30 mouse cellular contexts compared by ENCODE assay signal in the genomic region with DNA sequence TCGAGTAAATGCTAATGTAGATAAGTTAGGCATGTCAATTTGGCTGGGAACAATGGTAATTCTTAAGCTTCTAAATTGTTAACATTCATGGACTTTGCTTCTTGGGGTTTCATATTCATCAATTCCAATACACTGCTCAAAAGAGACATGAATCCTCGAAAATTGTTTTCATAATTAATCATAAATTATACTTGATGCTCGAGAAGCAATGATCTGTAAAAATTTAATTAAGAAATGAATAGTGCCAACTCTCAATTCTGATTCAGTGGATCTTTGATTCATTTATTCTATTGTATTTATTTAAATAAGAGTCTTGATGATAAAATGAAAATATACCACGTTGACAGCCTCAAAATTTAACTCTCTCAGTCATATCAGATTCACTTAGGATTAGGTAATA.
"Had no signal": no experiment of that assay in that cellular context is flagged by ENCODE, and none has a peak within 500 bp of the region (broad histone marks: within the 10 kb centered on the region; RNA-seq: fewer than 3 reads in every experiment).

No protein-coding gene starts in this region.

- H3K27ac ChIP-seq: left cerebral cortex, adult 2 months; limb, embryonic 10.5 days; limb, embryonic 12.5 days; limb, embryonic 13.5 days; limb, embryonic 15.5 days; liver, embryonic 12.5 days; liver, embryonic 13.5 days; liver, embryonic 14.5 days; liver, embryonic 15.5 days; lung, embryonic 15.5 days; macrophage; midbrain, embryonic 10.5 days; midbrain, embryonic 12.5 days; midbrain, embryonic 13.5 days; midbrain, embryonic 15.5 days had no signal

- H3K4me3 ChIP-seq: left cerebral cortex, adult 2 months; limb, embryonic 10.5 days; limb, embryonic 12.5 days; limb, embryonic 13.5 days; limb, embryonic 15.5 days; liver, embryonic 12.5 days; liver, embryonic 13.5 days; liver, embryonic 15.5 days; lung, embryonic 15.5 days; megakaryocyte, embryonic 14.5 days; midbrain, embryonic 10.5 days; midbrain, embryonic 12.5 days; midbrain, embryonic 13.5 days; midbrain, embryonic 15.5 days; myocyte had no signal

- H3K4me1 ChIP-seq: limb, embryonic 10.5 days; limb, embryonic 12.5 days; limb, embryonic 13.5 days; limb, embryonic 15.5 days; liver, embryonic 12.5 days; liver, embryonic 13.5 days; liver, embryonic 15.5 days; lung, embryonic 15.5 days; midbrain, embryonic 10.5 days; midbrain, embryonic 12.5 days; midbrain, embryonic 13.5 days; midbrain, embryonic 15.5 days had no signal

- H3K27me3 ChIP-seq: limb, embryonic 12.5 days; limb, embryonic 13.5 days; limb, embryonic 15.5 days; liver, embryonic 12.5 days; liver, embryonic 13.5 days; liver, embryonic 15.5 days; lung, embryonic 15.5 days; megakaryocyte, embryonic 14.5 days; midbrain, embryonic 12.5 days; midbrain, embryonic 13.5 days; midbrain, embryonic 15.5 days had no signal

- H3K36me3 ChIP-seq: limb, embryonic 10.5 days; limb, embryonic 12.5 days; limb, embryonic 13.5 days; limb, embryonic 15.5 days; liver, embryonic 12.5 days; liver, embryonic 13.5 days; liver, embryonic 15.5 days; lung, embryonic 15.5 days; midbrain, embryonic 10.5 days; midbrain, embryonic 12.5 days; midbrain, embryonic 13.5 days; midbrain, embryonic 15.5 days had no signal

- DNase-seq: left cerebral cortex, postnatal 4 days; liver; liver, embryonic 13.5 days; liver, postnatal 0 days; lung, adult 18-20 months; lung, adult 2 months; lung, embryonic 14.5 days; lung, postnatal 10 days; lung, postnatal 14 days; lung, postnatal 36 days; lung, postnatal 4 days; midbrain, embryonic 14.5 days had no signal

- ATAC-seq: liver, embryonic 12.5 days; liver, postnatal 0 days; lung, postnatal 0 days; midbrain, embryonic 13.5 days; midbrain, embryonic 15.5 days; midbrain, embryonic 16.5 days had no signal
